Mouse (Mus musculus) spleen, postnatal 10 days (tissue): ENCODE measurements around the gene Cdkn1c.

Experiments used
- DNase-seq, 2 experiments: peaks; one replicate each; pipeline ENCODE4 v3.0.0; 2021 to 2022; ENCODE audit warnings: low spot score in 2 of 2

Cdkn1c gene

DNA sequence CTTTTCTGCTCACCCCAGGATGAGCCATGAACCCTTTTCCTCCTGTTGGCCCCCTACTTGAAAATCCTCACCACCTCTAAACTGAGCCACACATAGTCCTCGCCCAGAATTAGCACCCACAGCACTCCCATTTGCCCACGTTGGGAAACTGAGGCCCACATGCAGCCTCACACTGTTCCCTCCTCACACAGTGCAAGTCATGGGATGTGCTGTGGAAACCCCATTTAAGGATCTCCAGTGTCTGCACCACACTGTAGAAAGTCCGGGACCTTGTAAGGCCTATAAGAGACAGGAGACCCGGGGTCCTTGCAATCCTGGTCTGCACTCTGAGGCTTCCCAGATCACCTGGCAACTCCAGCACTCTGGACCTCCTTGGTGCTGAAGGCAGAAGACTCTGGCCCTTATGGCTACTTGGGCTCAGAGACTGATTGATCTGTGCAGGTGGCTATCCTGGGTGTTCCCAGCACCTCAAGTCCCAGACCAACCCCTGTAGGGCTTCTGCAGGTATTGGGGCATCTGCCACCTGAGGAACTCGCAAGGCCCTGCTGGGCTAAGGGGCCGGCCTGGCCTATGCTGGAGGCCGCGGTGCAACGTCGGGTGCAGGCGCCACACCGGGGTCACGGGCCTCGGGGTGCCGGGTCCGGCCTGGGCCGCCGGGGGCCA, 23.5 kb downstream of the Cdkn1c start:
- no peak for DNase-seq

DNA sequence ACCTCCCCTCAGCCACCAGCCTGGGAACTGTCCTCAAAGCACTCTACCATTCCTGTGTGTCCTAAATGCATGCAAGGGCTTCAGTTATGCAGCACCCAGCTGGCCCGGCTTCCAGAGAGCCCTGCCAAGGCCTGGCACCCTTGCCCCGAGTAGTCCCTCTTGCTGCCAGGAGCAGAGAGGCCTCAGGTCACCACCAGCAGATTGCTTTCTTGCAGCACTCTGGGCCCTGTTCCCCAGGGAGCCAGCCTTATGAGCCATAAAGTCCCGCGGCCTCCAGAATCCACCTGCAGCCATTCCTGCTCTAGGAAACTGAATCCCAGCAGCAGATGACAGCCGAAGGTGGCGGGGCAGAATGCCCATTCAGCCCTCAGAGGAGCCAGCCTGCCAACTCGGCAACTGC, 27.5 kb downstream of the Cdkn1c start:
- no peak for DNase-seq

DNA sequence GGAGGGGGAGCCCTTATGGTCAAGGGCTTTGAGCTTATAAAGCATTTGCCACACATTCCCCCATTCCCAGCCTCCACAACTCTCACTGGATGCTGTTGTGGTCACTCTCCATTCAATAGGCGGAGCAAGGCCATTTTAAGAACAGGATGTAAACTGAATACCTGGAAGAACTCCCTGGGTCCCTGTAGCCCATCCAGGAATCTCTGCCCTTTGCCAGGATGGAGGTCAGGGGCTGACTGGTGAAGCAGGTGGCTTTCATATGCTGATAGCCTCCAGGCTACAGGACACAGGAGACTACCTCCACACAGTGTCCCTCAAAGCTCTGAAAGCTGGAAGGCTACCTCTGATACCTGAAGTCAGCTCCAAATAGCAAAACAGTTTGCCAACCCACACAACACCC, 28.2 kb downstream of the Cdkn1c start:
- DNase-seq = no peak

DNA sequence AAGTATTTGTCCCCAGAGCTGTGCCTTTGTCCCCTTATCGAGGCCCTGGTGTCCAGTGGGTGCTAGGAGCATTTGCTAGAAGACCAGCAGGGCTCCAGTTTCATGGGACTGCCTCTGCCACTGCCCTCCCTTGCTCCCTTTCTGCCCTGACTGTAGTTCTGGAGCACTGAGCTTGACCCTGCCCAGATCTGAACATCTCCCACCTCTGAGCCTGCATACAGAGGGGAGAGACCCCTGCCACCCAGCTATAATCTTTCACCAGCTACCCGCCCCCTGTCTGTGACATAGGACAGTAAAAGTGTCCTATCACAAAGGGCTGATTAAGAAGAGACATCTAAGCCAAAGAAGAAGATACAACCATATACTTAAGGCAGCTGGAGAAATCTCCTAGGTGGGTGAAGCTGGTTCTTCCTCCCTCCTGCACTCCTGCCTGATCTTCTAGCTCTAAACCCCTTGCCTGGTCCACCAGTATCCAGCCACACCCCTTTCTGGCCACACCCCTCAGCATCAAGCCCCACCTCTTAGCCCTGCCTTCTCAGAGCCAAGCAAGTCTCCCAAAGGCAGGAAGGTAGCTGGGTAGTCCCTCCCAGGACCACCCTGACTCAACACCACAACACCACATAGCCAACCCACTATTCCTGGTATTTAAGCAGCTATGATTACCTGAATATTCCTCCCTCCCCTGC, 31.9 kb downstream of the Cdkn1c start:
- DNase-seq = no peak

DNA sequence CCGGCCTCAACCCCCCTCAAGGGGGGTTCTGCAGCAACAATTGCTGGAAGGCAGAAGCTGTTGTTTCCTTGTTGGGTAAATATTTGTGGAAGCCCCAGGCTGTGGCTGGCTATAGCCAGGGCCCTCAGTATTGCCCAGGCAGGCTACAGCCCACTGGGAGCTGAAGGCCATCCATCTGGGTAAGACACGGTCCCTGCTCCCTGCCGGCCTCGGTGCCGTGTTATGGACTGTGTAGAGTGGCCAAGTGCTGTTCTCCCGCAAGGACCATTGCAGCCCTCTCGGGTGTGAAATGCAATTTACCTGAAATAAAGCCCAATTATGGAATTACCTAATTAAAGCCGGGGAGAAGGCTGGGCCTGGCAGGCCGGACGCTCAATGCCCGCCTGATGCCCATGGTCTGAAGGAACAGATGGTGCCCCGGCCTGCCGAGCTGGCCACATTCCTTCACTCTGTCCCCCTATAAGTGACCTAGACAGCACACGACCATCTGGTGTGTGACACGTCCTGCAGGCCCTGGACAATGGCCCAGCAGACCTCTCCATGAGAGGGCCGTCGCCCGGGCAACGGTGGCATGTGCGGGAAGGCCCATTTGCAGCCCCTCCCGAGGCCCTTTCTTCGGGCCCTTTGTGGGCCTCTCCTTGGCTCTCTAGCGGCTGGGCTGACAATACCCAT, 32.6 kb downstream of the Cdkn1c start:
- no peak for DNase-seq

DNA sequence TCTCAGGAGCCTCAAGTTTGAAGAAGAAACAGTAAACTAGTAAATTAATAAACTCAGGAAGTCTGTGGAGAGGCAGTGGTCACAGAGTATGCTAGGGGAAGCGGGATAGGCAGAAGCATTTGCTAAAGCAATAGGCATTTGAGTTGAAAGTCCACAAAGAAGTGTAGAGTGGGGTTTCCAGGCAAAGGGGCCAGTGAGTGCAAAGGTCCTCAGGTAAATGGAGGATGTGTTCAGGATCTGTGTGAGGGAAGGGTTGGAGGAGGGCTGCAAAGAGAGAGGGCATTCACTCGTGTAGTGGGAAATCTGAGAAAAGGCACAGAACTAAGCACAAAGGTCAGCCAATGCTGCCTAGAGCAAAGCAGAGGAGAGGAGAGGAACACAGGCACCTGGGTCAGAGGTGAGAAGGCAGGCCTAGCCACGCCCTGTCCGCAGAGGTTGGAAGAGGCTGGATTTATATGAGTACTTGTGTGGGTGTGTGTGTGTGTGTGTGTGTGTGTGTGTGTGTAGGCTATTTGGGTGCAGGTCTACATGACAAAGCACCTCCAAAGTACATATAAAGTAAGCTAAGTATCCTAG, 41.2 kb downstream of the Cdkn1c start:
- DNase-seq = no peak

DNA sequence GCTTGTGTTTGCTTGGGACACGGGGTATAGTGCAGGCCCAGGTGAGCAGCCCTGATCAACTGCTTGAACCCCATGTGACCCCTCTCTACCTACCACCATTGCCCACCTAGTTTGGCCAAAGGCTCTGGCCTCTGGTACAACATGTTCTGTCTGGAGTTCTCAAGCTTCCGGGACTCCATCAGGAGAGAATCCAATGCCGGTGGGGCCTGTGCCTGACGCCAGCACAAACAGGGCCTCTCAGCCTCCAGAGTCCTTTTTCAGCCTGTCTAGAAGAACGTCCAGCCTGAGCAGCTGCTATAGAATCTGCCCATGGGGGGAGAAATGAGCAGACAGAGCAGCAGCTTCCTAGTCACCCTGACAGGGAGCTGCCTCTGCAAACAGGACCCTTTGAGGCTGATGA, 43.0 kb downstream of the Cdkn1c start:
- no peak for DNase-seq

DNA sequence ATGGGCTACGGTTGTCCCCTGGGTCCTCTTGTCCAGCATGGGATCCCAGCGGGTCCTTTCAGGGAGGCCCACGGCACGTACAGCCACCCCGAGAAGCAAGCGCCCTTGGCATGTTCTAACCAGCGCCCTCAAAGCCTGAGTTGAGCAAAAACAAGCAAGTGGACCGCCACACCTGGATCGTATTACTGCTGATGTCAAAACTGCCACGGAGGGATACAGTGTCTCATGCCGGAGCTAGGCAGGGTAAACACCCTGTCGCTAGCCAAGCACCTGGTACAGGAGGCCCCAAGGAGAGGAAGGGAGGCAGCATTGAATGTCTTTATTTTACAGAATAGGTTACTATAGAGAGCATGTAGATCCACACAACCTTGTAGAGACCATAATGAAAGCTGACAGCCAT, 44.4 kb downstream of the Cdkn1c start:
- DNase-seq = no peak

DNA sequence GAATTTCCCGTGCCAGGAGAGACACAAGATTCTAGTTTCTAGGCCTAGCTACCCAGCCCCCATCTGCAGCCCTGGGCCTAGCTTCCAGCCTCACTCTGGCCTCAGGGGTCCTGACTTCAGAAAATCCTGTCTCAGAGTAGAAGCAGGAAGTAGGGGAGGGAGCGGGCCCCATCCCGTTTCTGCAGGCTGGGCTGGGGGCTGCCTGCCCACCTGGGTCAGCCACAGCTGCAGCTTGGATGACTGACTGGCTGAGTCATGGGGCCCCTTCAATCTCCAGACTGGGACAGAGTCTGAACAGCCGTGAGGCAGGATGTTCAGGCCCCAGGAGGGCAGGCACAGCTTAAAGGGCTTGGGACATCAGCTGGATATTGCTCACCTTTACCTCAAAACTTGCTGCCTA, 45.8 kb downstream of the Cdkn1c start:
- DNase-seq = no peak

DNA sequence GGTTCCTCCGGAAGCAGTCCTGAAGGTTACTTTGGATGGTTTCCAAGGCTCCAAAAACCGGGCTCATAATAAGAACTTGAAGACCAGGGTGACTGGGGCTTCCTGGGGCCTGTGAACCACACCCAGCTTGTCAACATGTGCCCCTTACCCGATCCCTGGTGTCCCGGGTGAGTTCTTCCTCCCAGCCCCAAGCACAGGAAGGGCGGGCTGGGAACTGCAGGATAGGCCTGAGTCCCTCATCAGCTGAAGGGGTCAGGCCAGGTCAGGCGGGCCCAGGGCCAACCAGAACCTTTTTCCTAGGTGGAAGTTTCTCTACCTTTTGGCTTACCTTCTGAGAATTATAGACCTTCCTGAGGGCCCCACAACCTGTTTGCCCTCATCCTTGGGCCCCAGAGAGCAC, 48.2 kb downstream of the Cdkn1c start:
- DNase-seq = no peak

DNA sequence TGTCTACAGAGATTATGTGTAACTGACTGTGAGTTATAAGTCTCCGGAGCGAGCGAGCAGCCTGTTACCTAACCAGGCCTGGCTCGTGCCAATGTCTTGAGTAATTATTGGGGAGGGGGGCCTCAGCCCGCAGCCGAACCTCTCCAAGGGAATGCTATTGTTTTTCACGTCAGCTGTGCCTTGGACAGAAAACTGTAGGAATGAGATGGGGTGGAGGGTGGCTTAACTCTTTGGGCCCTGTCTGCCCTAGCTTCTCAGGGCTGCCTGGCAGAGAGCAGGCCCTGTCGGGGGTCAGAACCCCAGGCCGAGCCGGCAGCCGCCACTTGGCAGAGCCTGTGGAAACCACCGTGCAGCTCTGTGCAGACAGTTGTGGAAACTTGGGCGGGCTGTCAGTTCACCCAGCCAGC, 52.2 kb downstream of the Cdkn1c start:
- no peak for DNase-seq
